In genomic region chr1:21002246-21003142, GRCm38 (mm10) we compare ENCODE assay signal across 10 mouse cellular contexts. TPM values are rescaled to one million over a fixed set of nuclear protein-coding genes. Genes with fewer than 3 reads are reported as not detected.
A peak's percentile ranks its signal among the peaks of the same experiment; 100 is the strongest.
DNase-seq lines count a peak whose midpoint lies in the region; ATAC-seq and TF ChIP-seq lines count a peak whose summit lies in the region.
"Had no signal": no experiment of that assay in that cellular context is flagged by ENCODE, and none has a peak within 500 bp of the region (broad histone marks: within the 10 kb centered on the region; RNA-seq: fewer than 3 reads in every experiment).

No protein-coding gene starts in this region.

- H3K27ac ChIP-seq in kidney, postnatal 0 days, result no peak overlapping the region
- H3K27ac ChIP-seq: embryonic facial prominence, embryonic 15.5 days had no signal

- 0 out of 2 replicates have a peak, but pooled peaks cover 4% of the 10 kb centered on the region for H3K4me1 ChIP-seq in kidney, postnatal 0 days (replicated peaks; ENCODE audit: insufficient read depth, low read length)

- H3K4me2 ChIP-seq in kidney, postnatal 0 days (ENCODE audit: low read length), result no peak overlapping the region
- H3K4me2 ChIP-seq: embryonic facial prominence, embryonic 15.5 days had no signal

- DNase-seq in kidney, postnatal 0 days (ENCODE audit: low spot score), result no peak
- no peak for DNase-seq in kidney, adult 8-10 months
- DNase-seq in cerebellum, adult 11-12 months, result peak; percentile 66
- DNase-seq in heart, adult 8-10 months (ENCODE audit: low spot score), result peak; percentile 38
- peak; percentile 58 for DNase-seq in lung, postnatal 36 days
- no peak for DNase-seq in kidney, postnatal 36 days
- no peak for DNase-seq in ovary, adult 18-20 months (ENCODE audit: low spot score)

- 0 out of 2 replicates have a peak, but pooled peaks have one; percentile 8 for ATAC-seq in kidney, postnatal 0 days (replicated peaks; ENCODE audit: low FRiP score, low read depth)
- no peak for ATAC-seq in megakaryocyte progenitor cell, adult 5-6 weeks (replicated peaks; ENCODE audit: poor library complexity)

- no peak overlapping the region for H3K9ac ChIP-seq in kidney, postnatal 0 days (ENCODE audit: low read depth, low read length)
- H3K9ac ChIP-seq: embryonic facial prominence, embryonic 15.5 days had no signal

- no peak overlapping the region for H3K4me3 ChIP-seq in kidney, postnatal 0 days (replicated peaks; ENCODE audit: low read depth, low read length)
- H3K4me3 ChIP-seq: embryonic facial prominence, embryonic 15.5 days had no signal

- no peaks in the 10 kb centered on the region for H3K9me3 ChIP-seq in kidney, postnatal 0 days (replicated peaks; ENCODE audit: low read length)
- H3K9me3 ChIP-seq: embryonic facial prominence, embryonic 15.5 days; G1E had no signal

- H3K27me3 ChIP-seq in kidney, postnatal 0 days (ENCODE audit: insufficient read depth, low read length), result no peaks in the 10 kb centered on the region
- H3K27me3 ChIP-seq: embryonic facial prominence, embryonic 15.5 days had no signal

- whole genome bisulfite sequencing in kidney, postnatal 0 days, result 90% methylated on average over 14 of the region's 14 CpGs

- H3K36me3 ChIP-seq in kidney, postnatal 0 days (ENCODE audit: insufficient read depth, low read length), result peaks cover 47% of the 10 kb centered on the region

- TF ChIP-seq CTCF in kidney, postnatal 0 days (IDR thresholded peaks at IDR 0.05; ENCODE audit: low read depth), result no peak

RNA-seq across cellular contexts. Expression of gene Efhc1, which starts 51.1 kb away (rescaled TPM):
- polyA plus RNA-seq in kidney, postnatal 0 days (2015; fragmentation: Nextera tagmentation; extraction: Ambion mirVana), result 2.0 and 2.7 TPM in 2 replicates
- total RNA-seq in heart, adult 8-10 months (2022), result under 1 TPM; 0.27 to 0.87 (median 0.50) TPM
- total RNA-seq in megakaryocyte progenitor cell, adult 5-6 weeks (2015), result 0.07 and 1.5 TPM in 2 replicates
- total RNA-seq in megakaryocyte progenitor cell, adult 5-6 weeks (2017), result 0.20 and 0.21 TPM in 2 replicates
- total RNA-seq: G1E had no signal
- polyA plus RNA-seq: G1E had no signal

Comparison
In these comparisons a context has a peak if more than half of its experiments do, and no peak if none do; other contexts are left out.
1. DNase-seq: peak in cerebellum, adult 11-12 months (single experiment), heart, adult 8-10 months (single experiment) and lung, postnatal 36 days (single experiment); none in kidney, postnatal 0 days (single experiment), kidney, adult 8-10 months (0 of 2), kidney, postnatal 36 days (0 of 2) and ovary, adult 18-20 months (single experiment).